Mouse (Mus musculus) megakaryocyte, embryonic 14.5 days (primary cell): ENCODE measurements around the gene Gm20388.

ENCODE experiments used
- FLI1 ChIP-seq: IDR thresholded peaks from 2 replicates; pipeline ENCODE4 v1.6.1; 2012; ENCODE audit warnings: low read length, inconsistent platforms, mixed read lengths
- GATA1 ChIP-seq: IDR thresholded peaks from 3 replicates; pipeline ENCODE4 v1.6.1; 2012; ENCODE audit warnings: mixed read lengths, low read length, inconsistent platforms, borderline replicate concordance

DNA sequence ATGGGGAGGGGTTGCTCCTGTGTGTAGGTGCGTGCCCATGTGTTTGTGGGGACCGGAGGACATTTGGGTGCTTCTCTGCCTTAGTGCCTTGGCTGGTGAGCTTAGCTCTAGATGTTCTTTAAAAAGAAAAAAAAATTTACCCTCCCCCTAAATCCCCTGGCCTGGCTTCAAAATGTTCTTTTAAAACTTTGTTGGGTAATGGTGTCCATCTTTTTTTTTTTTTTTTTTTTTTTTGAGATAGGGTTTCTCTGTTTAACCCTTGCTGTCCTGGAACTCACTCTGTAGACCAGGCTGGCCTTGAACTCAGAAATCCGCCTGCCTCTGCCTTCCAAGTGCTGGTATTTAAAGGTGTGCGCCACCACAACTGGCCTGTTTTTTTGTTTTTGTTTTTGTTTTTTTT is 4.7 kb downstream of the Gm20388 start:
- TF ChIP-seq FLI1 (no peak), GATA1 (no peak)
